Comparison of ENCODE assay signal across 27 mouse cellular contexts in the genomic region with DNA sequence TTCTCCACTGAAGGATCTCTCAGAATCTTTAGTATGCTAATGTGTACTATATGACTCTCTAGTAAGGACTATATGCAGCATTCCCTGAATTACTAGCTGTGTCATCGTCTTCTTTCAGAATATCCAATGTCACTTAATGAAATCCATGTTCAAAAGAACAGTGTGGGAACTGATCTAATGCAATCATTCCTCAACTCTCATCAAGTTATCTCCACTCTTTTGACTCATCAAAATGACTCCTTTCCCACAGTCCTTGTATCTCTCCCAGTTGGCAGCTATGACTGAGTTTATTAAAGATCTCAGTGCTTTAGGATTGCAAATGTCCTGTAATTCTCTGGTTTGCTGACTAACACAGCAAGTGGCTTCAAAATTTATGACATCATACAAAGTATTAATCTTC.
"Had no signal": no experiment of that assay in that cellular context is flagged by ENCODE, and none has a peak within 500 bp of the region (broad histone marks: within the 10 kb centered on the region; RNA-seq: fewer than 3 reads in every experiment).

No protein-coding gene starts in this region.

- H3K4me2 ChIP-seq: heart, embryonic 11.5 days; heart, embryonic 13.5 days; heart, embryonic 15.5 days; hindbrain, embryonic 13.5 days; hindbrain, embryonic 15.5 days; kidney, embryonic 15.5 days; limb, embryonic 12.5 days; liver, embryonic 11.5 days; liver, embryonic 13.5 days; liver, embryonic 15.5 days had no signal

- DNase-seq: gastrocnemius, postnatal 14 days; gastrocnemius, postnatal 36 days; heart, adult 11 months; heart, adult 2 months; heart, postnatal 14 days; heart, postnatal 36 days; kidney, adult 11 months; kidney, adult 2 months; kidney, adult 9 months; kidney, postnatal 14 days; kidney, postnatal 36 days; layer of hippocampus, postnatal 36 days; liver; liver, embryonic 13.5 days had no signal

- H3K9me3 ChIP-seq: heart, embryonic 13.5 days; heart, embryonic 15.5 days; hindbrain, embryonic 13.5 days; hindbrain, embryonic 15.5 days; kidney, embryonic 15.5 days; limb, embryonic 10.5 days; limb, embryonic 12.5 days; liver, embryonic 13.5 days; liver, embryonic 15.5 days had no signal

- H3K27me3 ChIP-seq: heart, embryonic 13.5 days; heart, embryonic 15.5 days; hindbrain, embryonic 13.5 days; hindbrain, embryonic 15.5 days; kidney, embryonic 15.5 days; limb, embryonic 12.5 days; liver, embryonic 13.5 days; liver, embryonic 15.5 days had no signal

- H3K4me1 ChIP-seq: heart, embryonic 13.5 days; heart, embryonic 15.5 days; hindbrain, embryonic 13.5 days; hindbrain, embryonic 15.5 days; kidney, embryonic 15.5 days; limb, embryonic 10.5 days; limb, embryonic 12.5 days; liver, embryonic 15.5 days had no signal

- H3K9ac ChIP-seq: heart, embryonic 13.5 days; heart, embryonic 15.5 days; hindbrain, embryonic 13.5 days; hindbrain, embryonic 15.5 days; kidney, embryonic 15.5 days; limb, embryonic 12.5 days; liver, embryonic 13.5 days; liver, embryonic 15.5 days had no signal

- H3K4me3 ChIP-seq: heart, adult 2 months; heart, embryonic 13.5 days; heart, embryonic 15.5 days; hindbrain, embryonic 13.5 days; hindbrain, embryonic 15.5 days; kidney, embryonic 15.5 days; limb, embryonic 10.5 days; limb, embryonic 12.5 days; liver, embryonic 13.5 days; liver, embryonic 15.5 days had no signal

- ATAC-seq: hindbrain, postnatal 0 days; intestine, embryonic 16.5 days had no signal

- H3K27ac ChIP-seq: heart, adult 2 months; heart, embryonic 13.5 days; heart, embryonic 15.5 days; hindbrain, embryonic 13.5 days; hindbrain, embryonic 15.5 days; hindbrain, postnatal 0 days; kidney, embryonic 15.5 days; kidney, postnatal 0 days; limb, embryonic 10.5 days; limb, embryonic 12.5 days; liver, embryonic 13.5 days; liver, embryonic 15.5 days had no signal
